Mouse (Mus musculus) megakaryocyte, adult 5-6 weeks (primary cell): ENCODE measurements around the gene Slc35f1. TPM values are rescaled to one million over a fixed set of nuclear protein-coding genes. Genes with fewer than 3 reads are reported as not detected.

ENCODE experiments used
- ATAC-seq: 2 replicates; pipeline ENCODE4 v1.8.0; 2016; ENCODE audit warnings: mild to moderate bottlenecking, inconsistent platforms; ENCODE audit not compliant: poor library complexity, severe bottlenecking
- total RNA-seq, 2 experiments: library from RNA; stranded (forward) in 1 of 2; stranded (reverse) in 1 of 2; fragments of 153-499, 151-499 nt in 1 of 2; fragments of 221-1000, 200-1000 nt in 1 of 2; gene quantifications; 2 replicates each; pipeline versions ENCODE4 v1.2.3 to v1.2.4; 2015 to 2017

Slc35f1 gene
- total RNA-seq, 2 experiments from 2014 or later, result not detected

DNA sequence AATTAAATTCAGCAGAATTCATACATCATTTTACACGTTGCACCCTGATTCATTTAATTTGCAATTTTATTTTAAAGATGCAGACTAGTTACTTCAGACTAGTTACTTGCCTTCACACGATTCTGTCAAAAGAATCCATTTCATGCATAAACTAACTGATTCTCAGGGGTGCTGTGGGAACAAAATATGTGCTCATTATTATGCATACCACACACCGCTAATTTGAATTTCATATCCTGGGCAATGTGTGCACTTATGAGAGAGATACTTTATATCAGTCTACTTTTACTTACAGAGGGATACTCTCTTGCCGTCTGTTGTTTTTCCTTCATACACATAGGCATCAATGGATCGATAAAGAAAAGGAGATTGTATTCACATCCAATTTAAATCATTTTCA is 228.4 kb downstream of the Slc35f1 start:
- no peak for ATAC-seq

DNA sequence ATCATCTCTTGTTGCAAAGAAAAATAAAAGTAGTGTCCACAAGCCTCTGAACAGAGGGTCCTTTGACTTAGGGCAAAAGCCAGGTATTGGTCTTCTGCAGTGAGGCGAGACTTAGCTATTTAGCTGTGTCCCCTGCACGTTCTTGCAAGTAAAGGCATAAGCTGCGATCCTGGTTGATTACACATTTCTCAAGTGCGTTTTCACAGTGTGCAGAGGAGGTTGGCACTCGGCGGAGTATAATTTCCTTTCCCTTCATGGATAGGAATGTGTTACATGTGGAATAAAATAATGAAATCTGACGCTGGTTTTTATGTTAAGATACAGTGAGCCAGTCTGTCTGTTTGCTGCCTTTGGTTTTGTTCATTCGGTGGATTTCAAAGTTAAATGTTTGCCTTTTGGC is 232.8 kb downstream of the Slc35f1 start:
- no peak for ATAC-seq

DNA sequence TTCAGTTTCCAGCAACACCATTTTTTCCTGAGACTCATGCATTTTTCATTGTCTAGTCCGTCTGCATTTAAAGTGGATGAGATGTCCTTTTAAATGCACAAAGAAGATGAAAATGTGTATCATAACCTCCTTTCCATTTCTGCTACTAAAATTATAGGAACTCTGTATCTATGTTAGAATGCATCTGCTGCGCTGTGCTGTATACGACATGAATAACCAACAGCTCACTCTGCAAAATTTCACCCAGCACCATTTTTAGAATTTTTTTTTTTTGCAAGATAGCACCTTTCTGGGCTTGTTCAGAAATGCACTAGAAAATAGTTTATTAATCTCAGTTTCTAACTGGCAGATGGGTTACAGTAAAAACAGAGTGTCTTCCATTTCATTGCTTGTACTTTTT is 236.0 kb downstream of the Slc35f1 start:
- no peak for ATAC-seq

DNA sequence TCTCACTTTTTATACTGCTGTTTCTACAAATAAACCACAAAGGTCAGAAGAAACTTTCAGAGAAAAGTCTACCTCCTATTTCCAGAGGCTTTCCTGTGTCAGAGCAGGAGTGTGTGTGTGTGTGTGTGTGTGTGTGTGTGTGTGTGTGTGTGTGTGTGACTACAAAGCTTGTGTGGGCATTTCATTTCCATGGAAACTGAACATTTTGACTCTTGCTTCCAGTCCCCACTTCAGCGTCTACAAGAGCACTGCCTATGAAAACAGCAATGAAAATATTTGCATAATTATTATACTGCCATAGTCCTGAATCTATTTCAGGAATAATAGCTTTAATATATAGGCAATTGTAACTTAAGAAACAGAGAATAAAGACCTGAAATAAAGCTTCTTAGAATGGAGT is 241.8 kb downstream of the Slc35f1 start:
- no peak for ATAC-seq

DNA sequence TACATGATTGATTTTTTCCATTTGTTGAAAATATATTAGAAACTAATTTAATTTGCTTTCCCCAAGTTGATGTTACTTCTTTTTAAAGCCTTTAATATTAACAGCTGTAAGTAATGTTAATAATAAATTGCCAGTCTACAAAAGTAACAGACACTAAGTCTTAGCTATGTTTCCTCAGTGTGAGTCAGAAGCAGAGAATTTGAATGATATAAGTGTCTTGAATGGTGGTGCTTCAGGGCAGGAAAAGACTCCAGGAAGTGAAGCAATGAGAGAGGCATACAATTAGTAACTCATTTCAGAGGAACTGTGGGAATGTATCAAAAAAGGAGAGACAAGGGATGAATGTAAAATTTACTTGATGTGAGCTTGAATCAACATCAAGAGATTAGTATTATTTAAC is 244.3 kb downstream of the Slc35f1 start:
- no peak for ATAC-seq

DNA sequence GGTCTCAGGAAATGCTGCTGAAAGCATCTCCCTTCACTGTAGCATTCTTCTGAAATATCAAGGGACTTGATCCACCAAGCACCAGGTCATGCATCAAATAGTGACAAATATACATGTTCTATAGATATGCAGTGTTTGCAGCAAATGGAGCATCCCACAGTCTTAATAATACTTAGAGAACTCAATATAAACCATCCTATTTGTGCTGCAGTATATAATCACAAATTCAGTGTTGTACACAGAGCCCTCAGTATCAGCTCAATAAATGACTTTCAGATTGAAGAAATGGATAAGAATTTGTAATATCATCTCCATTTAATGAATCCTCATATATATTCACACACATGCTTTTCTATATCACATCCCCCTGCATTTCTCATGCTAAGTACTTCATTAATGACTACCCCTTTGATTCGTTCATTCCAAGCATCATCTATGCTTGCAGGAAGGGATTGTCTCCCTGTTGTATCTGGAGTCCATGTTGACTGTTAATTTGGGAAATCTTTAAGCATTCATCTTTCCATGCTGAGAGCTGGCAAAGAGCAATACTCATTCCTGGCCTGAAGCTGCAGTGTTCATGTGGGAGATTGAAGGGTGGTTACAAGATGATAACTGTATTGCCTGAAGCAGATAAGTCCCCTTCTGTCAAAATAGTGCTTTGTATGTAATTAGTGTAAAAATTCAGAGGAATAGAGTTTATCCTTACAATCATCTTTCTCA is 249.9 kb downstream of the Slc35f1 start:
- ATAC-seq, result no peak

DNA sequence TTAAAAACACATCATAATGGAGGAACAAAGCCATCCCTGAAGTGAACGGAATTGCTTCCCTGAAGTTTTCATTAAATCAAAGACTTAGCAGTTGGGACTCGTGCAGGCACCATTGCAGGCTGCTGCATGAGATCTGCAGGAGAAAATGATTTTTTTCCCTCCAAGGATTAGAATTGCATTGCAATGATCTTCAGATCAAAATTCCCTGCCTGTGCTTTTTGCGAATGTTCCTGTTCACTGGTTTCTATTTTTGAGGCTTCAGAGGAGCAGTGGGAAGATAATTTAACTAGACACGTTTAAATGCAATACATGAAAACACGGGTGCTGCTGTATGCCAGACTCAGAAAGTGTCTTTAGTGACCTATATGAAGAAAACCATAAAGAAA is 250.5 kb downstream of the Slc35f1 start:
- ATAC-seq, result no peak

DNA sequence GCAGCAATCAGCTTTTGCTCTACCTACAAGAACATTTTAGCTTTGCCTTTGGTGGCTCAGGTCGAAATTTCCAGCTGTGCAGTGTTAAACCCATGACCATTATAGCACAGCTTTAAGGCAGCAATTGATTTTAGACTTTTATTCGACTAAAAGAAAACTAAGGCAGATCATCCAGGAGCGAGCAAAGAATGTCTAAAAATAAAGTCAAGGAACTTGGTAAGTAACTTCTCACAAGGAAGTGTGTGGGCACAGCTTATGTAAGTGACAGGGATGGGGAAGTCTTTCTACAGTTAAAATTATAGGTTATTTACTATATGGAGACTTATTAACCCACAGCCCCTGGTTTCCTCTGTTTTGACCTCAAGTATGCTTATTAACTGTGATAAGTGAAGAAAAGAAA is 262.2 kb downstream of the Slc35f1 start:
- no peak for ATAC-seq

DNA sequence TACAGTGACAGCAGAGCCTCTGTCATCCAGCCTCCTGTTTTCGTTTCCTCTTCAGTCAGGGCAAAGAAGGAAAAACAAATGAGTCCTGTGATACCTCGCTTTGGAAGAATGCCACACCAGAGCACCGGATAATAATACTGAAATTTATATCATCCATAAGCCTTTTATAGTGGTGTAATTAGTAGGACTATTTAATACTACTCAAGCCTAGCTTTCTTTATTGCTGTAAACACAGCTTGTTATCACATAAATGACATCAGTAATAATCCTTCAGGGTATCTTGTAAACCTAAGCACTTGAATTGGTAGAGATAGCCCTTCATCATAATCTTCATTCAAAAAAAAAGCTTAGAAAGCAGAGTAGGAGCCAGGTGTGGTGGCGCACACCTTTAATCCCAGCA is 266.4 kb downstream of the Slc35f1 start:
- no peak for ATAC-seq

DNA sequence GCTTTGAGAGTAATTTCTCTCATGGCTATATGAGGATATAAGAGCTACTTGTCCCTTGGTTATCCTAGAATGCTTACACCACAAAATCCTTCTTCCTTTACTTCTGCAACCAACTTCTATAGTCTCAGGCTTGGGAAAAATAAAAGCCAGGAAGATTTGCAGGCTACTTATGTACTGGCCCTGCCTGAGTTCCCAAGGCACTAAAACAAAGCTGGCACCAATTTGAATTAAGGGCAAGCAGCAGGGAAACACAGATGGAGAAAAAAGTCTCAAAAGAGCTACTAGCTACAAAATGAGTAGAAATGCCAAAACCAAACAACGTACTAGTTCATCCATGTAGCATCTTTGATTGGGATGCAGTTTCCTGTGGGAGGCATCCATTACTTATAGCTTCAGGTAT is 288.9 kb downstream of the Slc35f1 start:
- ATAC-seq, result no peak

DNA sequence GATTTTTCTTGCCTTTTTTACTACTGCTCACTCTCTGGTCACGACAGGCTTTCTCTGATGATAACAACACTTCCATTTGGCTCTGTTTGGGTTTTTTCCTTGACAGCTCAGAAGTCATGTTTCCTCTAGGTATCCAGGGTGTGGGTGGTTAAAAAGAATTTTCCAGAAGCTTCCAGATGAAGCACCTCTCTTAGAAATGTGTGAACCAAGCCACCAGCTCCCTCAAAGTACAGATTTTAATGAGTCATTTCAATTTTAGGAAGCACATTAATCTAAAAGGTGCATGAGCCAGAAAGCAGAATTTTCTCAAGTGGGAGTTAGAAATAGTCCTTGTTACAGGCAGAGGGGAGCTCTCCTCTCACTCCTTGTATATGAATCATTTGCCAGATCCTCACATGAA is 292.5 kb downstream of the Slc35f1 start:
- ATAC-seq, result no peak

DNA sequence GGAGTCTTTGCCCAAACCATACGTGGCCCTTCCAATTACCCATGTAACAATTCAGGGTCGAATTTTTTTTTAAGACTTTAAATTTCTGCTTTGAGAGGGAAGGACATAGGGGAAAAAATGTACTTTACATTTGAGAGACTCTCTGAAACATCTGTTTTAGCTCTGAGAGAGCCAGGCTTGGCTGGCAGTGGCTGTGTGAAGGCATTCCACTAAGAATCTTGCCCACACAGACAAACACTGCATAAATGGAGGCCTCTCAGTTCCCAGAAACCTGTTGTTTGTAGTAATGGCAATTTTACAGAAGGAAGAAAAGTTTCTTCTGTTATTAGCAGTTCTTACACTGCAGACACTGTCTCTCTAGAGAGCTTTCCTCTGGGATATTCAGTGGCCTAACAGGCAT is 301.9 kb downstream of the Slc35f1 start:
- ATAC-seq, result no peak

DNA sequence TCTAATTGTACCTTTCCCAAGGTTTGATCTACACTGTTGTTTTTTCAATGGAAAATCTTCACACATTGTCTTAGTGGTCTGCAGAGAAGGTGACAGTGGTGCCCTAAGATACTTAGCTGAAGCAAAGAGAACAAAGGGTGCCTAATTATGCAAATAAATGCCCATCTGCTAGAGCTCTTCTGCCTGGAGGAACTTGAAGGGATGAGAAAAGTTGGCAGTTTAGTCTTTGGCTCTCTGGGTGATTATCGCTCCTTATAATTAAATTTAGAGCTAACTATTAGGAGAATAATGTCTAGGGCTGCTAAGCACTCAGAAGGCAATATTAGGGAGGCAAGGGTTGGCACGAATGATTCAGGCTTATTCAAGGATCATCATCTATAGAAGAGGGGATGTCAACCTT is 306.6 kb downstream of the Slc35f1 start:
- no peak for ATAC-seq

DNA sequence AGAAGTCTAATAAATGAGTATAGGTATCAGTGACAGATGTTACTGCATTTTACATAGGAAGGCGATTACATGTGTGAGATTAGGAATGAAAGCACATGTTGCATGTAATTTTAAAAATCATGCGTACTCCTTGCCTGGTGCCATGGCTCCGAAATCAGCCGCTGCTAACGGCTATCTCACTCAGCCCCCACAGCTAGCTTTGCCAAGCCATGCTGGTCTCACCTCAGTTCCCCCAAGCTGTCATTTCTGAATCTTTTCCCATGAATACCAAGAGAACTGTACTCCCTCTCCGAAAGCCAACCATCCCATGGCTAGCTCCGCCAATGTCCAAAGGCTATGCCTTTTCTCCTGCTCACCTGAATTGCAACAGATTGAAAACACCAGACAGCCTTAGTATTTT is 310.8 kb downstream of the Slc35f1 start:
- ATAC-seq, result no peak

DNA sequence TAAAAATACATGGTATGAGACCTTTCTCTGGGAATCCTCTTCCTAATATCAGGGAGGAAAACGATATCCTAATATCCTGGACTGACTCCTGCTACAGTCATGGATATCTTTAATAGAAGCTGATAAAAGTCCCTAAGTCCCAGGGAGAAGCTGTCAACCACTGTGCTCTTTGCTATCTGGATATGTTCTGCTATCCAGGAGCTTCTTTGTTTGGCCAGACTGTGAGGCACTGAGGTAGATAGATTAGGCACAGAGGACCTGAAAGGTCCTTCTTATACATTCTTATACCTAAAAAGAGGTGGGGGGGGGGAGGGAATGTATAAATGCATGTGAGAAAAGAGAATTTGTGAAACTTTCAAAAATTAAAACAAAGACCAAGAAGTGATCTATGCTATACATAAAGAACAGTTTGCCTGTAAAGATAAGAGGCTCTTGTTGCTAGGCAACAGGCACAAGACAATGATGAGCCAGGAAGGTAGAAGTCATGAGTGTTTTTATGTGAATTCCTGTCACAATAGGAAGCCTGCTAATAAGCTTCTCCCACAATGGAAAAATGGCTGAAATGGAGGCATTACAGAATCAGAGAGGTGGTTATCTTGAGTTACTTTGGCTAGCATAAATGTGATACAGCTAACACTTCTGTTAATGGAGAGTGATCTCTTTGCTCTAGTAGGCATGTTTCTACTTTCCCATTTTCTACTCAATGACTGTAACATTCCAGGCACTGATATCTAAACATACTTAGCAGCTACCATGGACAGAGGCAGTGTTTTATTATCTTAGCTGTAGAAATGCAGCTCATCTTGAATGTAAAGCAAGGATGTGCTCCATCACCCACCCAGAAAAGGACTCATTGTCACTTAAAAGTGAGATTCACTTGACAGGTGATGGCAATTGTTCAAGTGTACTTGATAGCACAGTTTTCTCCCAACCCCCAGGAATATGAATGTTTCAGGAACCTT is 316.2 kb downstream of the Slc35f1 start:
- no peak for ATAC-seq

DNA sequence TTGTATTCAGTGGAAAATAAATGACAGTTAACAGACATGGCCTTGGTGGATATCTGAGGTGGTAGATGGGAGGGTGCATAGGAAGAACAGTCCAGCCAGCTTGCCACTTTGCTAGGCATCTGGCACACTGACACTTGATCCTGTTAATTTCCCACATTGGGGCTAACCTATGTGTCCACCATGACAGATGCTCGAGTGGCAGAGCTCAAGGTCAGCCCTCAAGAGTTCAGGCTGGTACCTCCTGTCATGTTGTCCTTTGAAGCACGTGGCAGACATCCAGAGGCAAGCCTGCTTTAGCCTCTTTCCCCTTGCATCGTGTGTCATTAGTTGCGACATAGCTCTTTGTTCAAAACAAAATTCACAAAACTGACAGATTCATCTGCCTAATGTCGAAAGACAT is 323.5 kb downstream of the Slc35f1 start:
- no peak for ATAC-seq

DNA sequence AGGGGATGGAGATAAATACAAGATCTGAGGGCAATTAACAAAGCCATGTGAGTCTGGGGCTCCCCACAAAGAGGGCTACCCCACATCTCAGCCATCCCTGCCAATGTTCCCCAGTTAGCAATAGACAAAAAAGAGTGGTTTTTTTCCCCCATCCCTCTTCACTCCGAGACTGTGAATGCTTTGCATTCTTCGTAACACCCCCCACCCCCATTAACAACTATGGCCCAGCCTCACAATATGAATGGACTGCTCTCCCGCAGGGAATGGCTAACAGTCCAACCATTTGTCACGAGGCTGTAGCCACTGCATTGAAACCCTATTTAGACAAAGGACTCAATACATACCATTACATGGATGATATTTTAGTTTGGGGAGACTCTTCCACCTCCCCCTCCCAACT is 338.1 kb downstream of the Slc35f1 start:
- ATAC-seq, result no peak

DNA sequence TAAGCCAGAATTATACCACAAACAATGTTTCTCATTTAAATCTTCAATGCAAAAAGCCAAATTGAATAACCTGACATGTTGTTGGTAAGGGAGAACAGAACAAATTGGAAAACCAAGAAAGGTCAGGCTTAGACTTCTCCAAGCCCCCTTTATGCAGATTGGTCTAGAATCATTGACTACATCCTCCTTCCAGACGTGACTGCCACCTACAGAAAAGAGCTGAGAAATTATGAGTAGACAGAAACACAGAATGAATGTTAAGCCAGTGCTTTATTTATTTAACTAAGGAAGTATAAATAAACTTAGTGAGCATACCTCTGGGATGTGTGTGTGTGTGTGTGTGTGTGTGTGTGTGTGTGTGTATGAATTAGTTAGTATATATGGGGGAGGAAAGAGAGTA is 344.9 kb downstream of the Slc35f1 start:
- no peak for ATAC-seq

DNA sequence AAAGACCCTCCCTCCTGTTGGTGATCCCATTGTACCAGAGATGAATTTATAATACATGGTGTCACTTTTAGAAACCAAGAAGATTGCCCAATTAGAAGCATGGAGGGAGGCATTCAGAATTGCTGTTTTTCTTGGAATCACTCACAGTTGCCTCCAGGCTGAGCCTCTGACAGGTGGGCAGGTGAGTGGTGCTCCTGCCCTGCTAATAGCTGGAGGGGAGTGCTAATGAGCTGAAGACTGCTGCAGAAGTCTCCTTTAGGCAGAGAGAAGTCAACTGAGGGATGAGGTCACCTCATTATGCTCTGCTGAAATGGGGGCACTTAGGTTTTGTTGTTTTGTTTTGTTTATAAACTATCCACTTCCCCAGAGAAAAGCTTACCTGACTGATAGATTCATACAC is 355.6 kb downstream of the Slc35f1 start:
- ATAC-seq, result no peak

DNA sequence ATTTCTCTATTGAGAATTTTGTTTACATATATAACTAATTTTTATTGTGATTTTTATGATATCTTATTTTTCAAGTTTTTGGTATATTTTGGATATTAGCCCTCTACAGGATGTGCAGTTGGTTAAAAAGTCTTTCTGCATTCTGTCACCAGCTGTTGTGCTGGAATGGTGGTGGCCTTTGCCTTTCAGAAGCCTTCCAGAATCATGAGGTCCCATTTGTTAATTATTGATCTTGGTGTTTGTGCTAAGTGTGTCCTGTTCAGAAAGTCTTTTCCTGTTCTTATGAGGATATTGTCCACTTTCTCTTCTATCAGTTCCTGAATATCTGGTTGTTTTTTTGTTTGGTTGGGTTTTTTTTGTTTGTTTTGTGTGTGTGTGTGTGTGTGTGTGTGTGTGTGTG is 362.2 kb downstream of the Slc35f1 start:
- ATAC-seq, result no peak

DNA sequence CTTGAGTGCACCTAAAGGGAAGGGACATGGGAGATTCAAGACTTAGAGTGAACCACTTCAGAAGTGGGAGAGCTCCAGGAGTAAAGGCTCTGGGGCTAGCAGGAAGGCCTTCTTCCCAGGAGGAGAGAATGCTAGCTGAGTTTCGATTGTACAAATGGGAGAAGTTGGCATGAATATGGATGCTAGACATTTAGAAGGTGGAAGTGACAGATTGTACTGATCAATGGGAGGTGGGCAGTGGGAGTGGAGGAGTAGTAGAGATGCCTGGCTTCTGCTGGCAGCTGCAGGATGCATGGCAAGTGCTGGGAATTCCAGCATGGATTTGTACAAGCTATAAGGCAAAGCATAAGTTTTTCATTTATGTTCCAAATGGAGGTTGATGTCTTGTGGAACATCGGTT is 370.4 kb downstream of the Slc35f1 start:
- no peak for ATAC-seq

DNA sequence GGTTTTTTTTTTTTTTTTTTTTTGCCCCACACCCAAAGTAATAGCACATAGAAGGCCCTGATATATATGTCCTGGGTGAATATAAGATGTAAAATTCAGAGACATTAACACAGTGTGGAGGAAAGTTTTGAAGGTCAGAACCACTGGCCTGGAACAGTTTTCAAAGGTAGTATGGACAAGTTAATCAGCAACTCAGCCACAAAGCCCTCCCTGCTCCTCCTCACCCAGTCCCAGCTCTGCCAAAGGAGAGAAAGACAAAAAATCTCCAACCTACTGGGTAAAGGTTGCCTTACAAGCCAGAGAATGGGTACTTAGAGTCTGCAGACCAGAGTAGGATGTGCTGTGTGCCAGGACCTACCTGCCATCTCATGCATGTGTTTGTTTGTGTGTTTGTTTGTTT is 372.4 kb downstream of the Slc35f1 start:
- no peak for ATAC-seq
